Mouse (Mus musculus) cerebellum, adult 2 months (tissue): Measurements from ENCODE around the gene Gsdma.

Source experiments
- CTCF ChIP-seq: fragments of 200-500 bp; IDR thresholded peaks from 2 replicates; pipeline ENCODE4 v1.5.1; 2011; ENCODE audit warnings: low read depth, mild to moderate bottlenecking, control low read depth, low read length, moderate library complexity, borderline replicate concordance; ENCODE audit not compliant: insufficient read depth
- POLR2A ChIP-seq: fragments of 200-500 bp; IDR thresholded peaks from 2 replicates; pipeline ENCODE4 v1.6.1; 2011; ENCODE audit warnings: low read length, control low read depth, borderline replicate concordance; ENCODE audit not compliant: insufficient read depth

- TF ChIP-seq CTCF (no peak), POLR2A (no peak)
Measured at GRCm38 (mm10) chr11:98701213-98701670, 37.1 kb downstream of the Gsdma start, which contains the start of gene Csf3.
